Mouse (Mus musculus) MEL (cell line): ENCODE results near the gene Stk11ip.

Source experiments
- BHLHE40 ChIP-seq: IDR thresholded peaks from 2 replicates; pipeline ENCODE4 v1.6.1; 2012; ENCODE audit warnings: low read depth, mild to moderate bottlenecking, inconsistent platforms, low read length, improper control_type of control experiment, borderline replicate concordance
- CTCF ChIP-seq, 3 experiments: IDR thresholded peaks in 2 of 3; conservative IDR thresholded peaks in 1 of 3; 2 replicates each; pipeline ENCODE4 v1.5.1; 2011 to 2012; ENCODE audit warnings: low read length in 3 of 3, low read depth in 2 of 3, mild to moderate bottlenecking in 2 of 3, improper control_type of control experiment in 1 of 3, inconsistent platforms in 1 of 3, mixed read lengths in 1 of 3, moderate library complexity in 1 of 3; ENCODE audit not compliant: control insufficient read depth in 1 of 3, insufficient read depth in 1 of 3, poor library complexity in 1 of 3, severe bottlenecking in 1 of 3
- ETS1 ChIP-seq: IDR thresholded peaks from 2 replicates; pipeline ENCODE4 v1.6.1; 2012; ENCODE audit warnings: low read depth, mild to moderate bottlenecking, inconsistent platforms, low read length, improper control_type of control experiment, moderate library complexity
- MYC ChIP-seq: IDR thresholded peaks from 2 replicates; pipeline ENCODE4 v1.6.1; 2011; ENCODE audit warnings: low read depth, mild to moderate bottlenecking, low read length, improper control_type of control experiment, moderate library complexity
- POLR2A ChIP-seq, 2 experiments: IDR thresholded peaks; 2 replicates each; pipeline ENCODE4 v1.6.1; 2011 to 2012; ENCODE audit warnings: low read length in 2 of 2, mild to moderate bottlenecking in 2 of 2, control low read depth in 1 of 2, improper control_type of control experiment in 1 of 2, low read depth in 1 of 2, moderate library complexity in 1 of 2; ENCODE audit not compliant: control insufficient read depth in 1 of 2, insufficient read depth in 1 of 2, poor library complexity in 1 of 2
- TAL1 ChIP-seq: IDR thresholded peaks from 2 replicates; pipeline ENCODE4 v1.6.1; 2012; ENCODE audit warnings: mild to moderate bottlenecking, inconsistent platforms, low read length, moderate library complexity, mixed read lengths
- TCF12 ChIP-seq: IDR thresholded peaks from 2 replicates; pipeline ENCODE4 v1.6.1; 2014; ENCODE audit warnings: low read depth, mild to moderate bottlenecking, inconsistent platforms, low read length, improper control_type of control experiment, moderate library complexity

- TF ChIP-seq MYC (no peak), TCF12 (no peak), CTCF (IDR thresholded peaks at IDR 0.05 in 2 of 3, conservative IDR thresholded peaks at IDR 0.05 in 1 of 3; ENCODE audit: control insufficient read depth in 1 of 3, insufficient read depth in 1 of 3, low read depth in 2 of 3, low read length in 3 of 3, poor library complexity in 1 of 3, severe bottlenecking in 1 of 3) (no peak), BHLHE40 (no peak), POLR2A (IDR thresholded peaks at IDR 0.05; ENCODE audit: control insufficient read depth in 1 of 2, insufficient read depth in 1 of 2, low read depth in 1 of 2, low read length in 2 of 2, poor library complexity in 1 of 2) (no peak), ETS1 (no peak), TAL1 (no peak)
Observed at GRCm38 (mm10) chr1:75573715-75574114, 52.4 kb downstream of the Stk11ip start.
